Mouse (Mus musculus): Measurements from ENCODE around the gene Pacs2.

DNA sequence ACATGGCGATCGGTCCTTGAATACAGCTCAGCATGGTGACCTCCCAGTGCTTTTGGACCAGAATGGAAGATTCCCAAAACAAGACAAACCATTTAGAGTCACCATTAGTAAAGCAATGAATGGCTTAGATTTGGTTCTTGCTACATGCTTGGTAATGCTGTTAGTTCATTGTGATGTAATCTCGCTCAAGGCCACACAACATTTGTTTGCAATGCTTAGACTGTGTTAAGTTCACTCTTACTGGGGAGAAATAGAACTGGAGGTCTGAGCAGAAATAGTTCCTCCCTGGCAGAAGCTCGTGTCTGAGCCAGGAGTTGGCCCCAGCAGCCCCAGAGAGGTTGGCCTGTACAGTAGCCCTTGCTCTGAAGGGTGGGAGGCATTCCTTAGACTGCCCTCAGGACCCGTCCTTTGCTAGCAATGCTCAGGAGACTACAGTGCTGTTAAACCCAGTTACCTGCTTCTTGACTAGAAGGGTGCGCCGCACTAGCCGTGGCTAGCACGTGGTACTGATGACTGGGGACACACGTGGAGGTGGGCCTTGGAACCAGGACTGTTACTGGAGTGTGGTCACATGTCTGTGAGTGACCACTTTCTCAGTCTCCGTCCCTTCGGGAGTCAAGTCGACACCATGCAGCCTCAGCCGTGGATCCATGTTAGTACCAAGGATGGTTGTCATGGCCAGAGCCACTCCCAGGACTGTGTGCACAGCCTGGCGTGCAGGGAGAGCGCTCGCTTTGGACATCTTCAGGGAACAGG lies 94.4 kb downstream of the Pacs2 start:
- TF ChIP-seq USF1 (IDR thresholded peaks at IDR 0.05; ENCODE audit: low read depth) = no peak
- no peak for TF ChIP-seq POLR2A (IDR thresholded peaks at IDR 0.05; ENCODE audit: insufficient read length, low read depth)
- no peak for TF ChIP-seq E2F4 (IDR thresholded peaks at IDR 0.05; ENCODE audit: insufficient read depth)
- no peak for TF ChIP-seq MAX (IDR thresholded peaks at IDR 0.05; ENCODE audit: low read depth)
- TF ChIP-seq MYOG (IDR thresholded peaks at IDR 0.05; ENCODE audit: control insufficient read depth in 1 of 3, insufficient read depth in 1 of 3, insufficient read length in 2 of 3, low read depth in 2 of 3) = no peak
- TF ChIP-seq POLR2AphosphoS2 (IDR thresholded peaks at IDR 0.05; ENCODE audit: insufficient read length, low read depth) = no peak
- TF ChIP-seq SRF (IDR thresholded peaks at IDR 0.05; ENCODE audit: control insufficient read depth, insufficient read length, low read depth) = no peak
- no peak for TF ChIP-seq CEBPB (IDR thresholded peaks at IDR 0.05; ENCODE audit: insufficient read depth, poor library complexity, severe bottlenecking)
- TF ChIP-seq MYOD1 (IDR thresholded peaks at IDR 0.05; ENCODE audit: control insufficient read depth in 1 of 3, insufficient read length in 2 of 3, low read depth in 2 of 3) = no peak
